Mouse (Mus musculus) lung, adult 2 months (tissue): Measurements from ENCODE around the gene Rbmxl1. TPM values are rescaled to one million over a fixed set of nuclear protein-coding genes. Genes with fewer than 3 reads are reported as not detected.
A peak's percentile ranks its signal among the peaks of the same experiment; 100 is the strongest.
"Not testable (repeated sequence)": the region's sequence is repeated elsewhere in the genome, so short reads cannot be mapped to it uniquely, and the experiment has no call there.

Experiments
- DNase-seq: peaks from one replicate; pipeline ENCODE4 v3.0.0; 2022
- H3K4me1 ChIP-seq: fragments of 200-500 bp; 2 replicates; pipeline ENCODE4 v1.6.1; 2011; ENCODE audit warnings: low read length; ENCODE audit not compliant: control insufficient read depth, insufficient read depth
- H3K4me3 ChIP-seq: fragments of 200-500 bp; replicated peaks from 2 replicates; pipeline ENCODE3; 2011; ENCODE audit warnings: low read depth, mild to moderate bottlenecking, control low read depth, low read length; ENCODE audit errors: extremely low read depth
- CTCF ChIP-seq: fragments of 200-500 bp; IDR thresholded peaks from 2 replicates; pipeline ENCODE4 v1.5.1; 2011; ENCODE audit warnings: mild to moderate bottlenecking, low read length, control low read depth; ENCODE audit not compliant: insufficient read depth
- POLR2A ChIP-seq: fragments of 200-500 bp; IDR thresholded peaks from 2 replicates; pipeline ENCODE4 v1.6.1; 2011; ENCODE audit warnings: low read depth, mild to moderate bottlenecking, control low read depth, low read length, borderline replicate concordance; ENCODE audit errors: extremely low read depth
- WGBS: fragments of 180-500 bp; shearing (Covaris S2); methylation state at CpG from one replicate; pipeline ENCODE4 v1.1.7; 2018; 5-methylcytosine and 5-hydroxymethylcytosine counted together
- polyA plus RNA-seq: library from polyadenylated mRNA; depleted of rRNA; stranded (reverse); fragments of >200 nt; gene quantifications from 2 replicates; pipeline ENCODE4 v1.2.3, GENCODE M21; 2012; rRNA removed

Rbmxl1 gene
- polyA plus RNA-seq, 1 experiment, result 22.5 TPM

GRCm38 (mm10) chr8:78507979-78508718 lies 549 bp downstream of the Rbmxl1 start:
- TF ChIP-seq POLR2A (no peak), CTCF (no peak)
- Histone ChIP-seq H3K4me3 (peak overlapping the region; percentile 88), H3K4me1 (peaks cover 9% of the 10 kb centered on the region; the same call in 1 of the 2 replicates)
- WGBS, result under 1% methylated on average over 37 of the region's 38 CpGs
- no peak for DNase-seq

GRCm38 (mm10) chr8:78502706-78503105 lies 6.0 kb downstream of the Rbmxl1 start:
- no peak for TF ChIP-seq POLR2A
- no peak for TF ChIP-seq CTCF
- WGBS, result 72% methylated on average over 2 of the region's 2 CpGs
- H3K4me3 ChIP-seq, result no peak overlapping the region
- no peak for DNase-seq
- H3K4me1 ChIP-seq, result peaks cover 2% of the 10 kb centered on the region; the same call in 1 of the 2 replicates

DNA sequence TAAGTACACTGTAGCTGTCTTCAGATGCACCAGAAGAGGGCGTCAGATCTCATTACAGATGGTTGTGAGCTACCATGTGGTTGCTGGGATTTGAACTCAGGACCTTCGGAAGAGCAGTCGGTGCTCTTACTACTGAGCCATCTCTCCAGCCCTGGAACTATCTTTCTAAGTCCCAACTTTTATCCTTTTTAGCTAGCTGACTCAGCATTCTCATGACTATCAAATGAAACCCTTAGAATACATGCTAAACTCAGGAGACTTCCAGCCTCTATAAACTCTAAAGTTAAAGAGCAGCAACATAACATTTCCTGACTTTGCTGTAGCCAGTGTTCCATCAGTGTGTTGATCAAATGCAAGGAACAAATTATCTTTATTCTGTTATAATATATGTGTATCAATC lies 12.4 kb downstream of the Rbmxl1 start:
- not testable (repeated sequence) for H3K4me3 ChIP-seq, DNase-seq, H3K4me1 ChIP-seq
- WGBS, result 92% methylated on average over 3 of the region's 3 CpGs

- DNase-seq, result no peak
- Histone ChIP-seq H3K4me3 (no peak overlapping the region), H3K4me1 (no peaks in the 10 kb centered on the region)
- 44% methylated on average over 2 of the region's 2 CpGs for WGBS
- no peak for TF ChIP-seq POLR2A
- no peak for TF ChIP-seq CTCF
Measured at GRCm38 (mm10) chr8:78493031-78493430, 15.7 kb downstream of the Rbmxl1 start.

DNA sequence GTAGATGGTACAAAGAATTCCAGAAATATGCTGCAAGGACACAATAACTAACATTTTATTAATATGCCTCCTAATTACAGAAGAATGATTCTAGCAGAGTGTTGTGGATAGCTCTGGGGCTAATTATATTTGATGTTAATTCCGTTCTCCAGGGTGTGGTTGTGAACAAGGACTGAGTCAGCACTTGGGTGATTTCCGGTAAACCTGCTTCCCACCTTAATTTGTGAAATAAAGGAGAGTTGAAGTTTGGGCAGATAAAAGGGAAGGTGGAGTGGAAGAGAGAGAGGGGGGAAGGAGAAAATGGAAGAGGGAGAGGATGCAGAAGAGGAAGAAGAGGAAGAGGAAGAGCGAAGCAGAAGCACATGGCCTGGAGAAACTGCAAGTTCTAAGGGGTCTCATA lies 19.0 kb downstream of the Rbmxl1 start:
- no peaks in the 10 kb centered on the region for H3K4me1 ChIP-seq
- no peak for DNase-seq
- H3K4me3 ChIP-seq, result no peak overlapping the region
- WGBS, result 81% methylated on average over 3 of the region's 3 CpGs
- TF ChIP-seq POLR2A (no peak), CTCF (no peak)

DNA sequence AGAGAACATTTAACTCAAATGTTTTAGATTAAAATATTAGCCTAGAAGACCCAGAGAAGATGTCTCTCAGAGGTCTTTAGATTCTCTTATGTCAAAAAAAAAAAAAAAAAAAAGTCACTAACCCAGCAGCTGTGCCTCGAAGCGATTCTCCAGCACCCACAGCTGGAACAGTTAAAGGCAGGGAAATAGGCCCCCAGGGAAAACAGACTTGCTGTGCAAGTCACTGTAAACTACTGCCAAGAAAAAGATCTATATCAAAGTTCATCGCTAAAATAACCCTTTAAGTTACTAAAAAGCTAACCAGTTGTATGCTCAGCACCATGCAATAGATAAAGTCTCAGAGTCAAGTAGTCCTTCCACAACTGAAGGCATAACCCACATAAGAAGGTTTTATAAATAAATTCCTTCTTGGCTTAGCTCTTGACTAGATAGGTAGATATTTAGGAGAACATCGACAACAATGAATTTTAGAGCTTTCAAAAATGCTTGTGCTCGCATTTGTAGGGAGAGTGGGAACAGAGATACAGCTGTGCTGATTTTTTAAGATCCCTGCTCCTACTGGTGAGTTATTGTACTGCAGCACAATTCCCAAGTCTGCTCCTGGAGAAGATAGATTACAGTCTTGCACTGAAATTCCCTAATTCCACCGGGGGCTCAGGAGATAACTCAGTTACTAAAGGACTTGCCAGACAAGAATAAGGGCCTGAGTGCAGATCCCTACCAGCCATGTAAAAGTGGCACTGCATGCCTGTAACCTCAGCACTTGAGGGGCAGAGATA lies 31.5 kb downstream of the Rbmxl1 start:
- WGBS, result 40% methylated on average over 6 of the region's 6 CpGs
- no peak for TF ChIP-seq POLR2A
- no peak for TF ChIP-seq CTCF
- H3K4me1 ChIP-seq, result no peaks in the 10 kb centered on the region
- no peak for DNase-seq
- H3K4me3 ChIP-seq, result no peak overlapping the region

- no peak overlapping the region for H3K4me3 ChIP-seq
- DNase-seq, result no peak
- H3K4me1 ChIP-seq, result no peaks in the 10 kb centered on the region
- 74% methylated on average over 2 of the region's 2 CpGs for WGBS
- TF ChIP-seq POLR2A (no peak), CTCF (no peak)
Measured at GRCm38 (mm10) chr8:78467889-78468288, 40.8 kb downstream of the Rbmxl1 start.

DNA sequence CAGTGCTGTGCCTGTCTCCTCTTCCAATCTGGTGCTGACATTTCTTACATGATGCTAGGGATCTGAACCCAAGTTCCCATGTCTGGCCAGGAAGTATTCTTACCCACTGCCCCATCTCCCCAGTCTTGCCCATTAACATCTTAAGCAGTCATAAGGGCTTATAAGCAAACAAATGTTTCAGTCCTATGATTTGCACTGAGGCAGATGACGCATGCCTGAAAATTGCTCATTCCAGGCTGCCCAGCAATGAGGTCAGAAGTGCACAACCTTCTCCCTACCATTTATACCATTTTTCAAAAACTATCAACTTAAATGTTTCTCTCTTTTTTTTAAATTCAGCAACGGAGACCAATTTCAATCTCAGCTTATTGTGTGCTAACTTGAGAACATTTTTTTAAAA lies 44.8 kb downstream of the Rbmxl1 start:
- WGBS, result 64% methylated on average over 2 of the region's 2 CpGs
- no peak for DNase-seq
- H3K4me3 ChIP-seq, result no peak overlapping the region
- H3K4me1 ChIP-seq, result no peaks in the 10 kb centered on the region
- no peak for TF ChIP-seq CTCF
- no peak for TF ChIP-seq POLR2A

GRCm38 (mm10) chr8:78456441-78456840 lies 52.3 kb downstream of the Rbmxl1 start:
- 68% methylated on average over 3 of the region's 3 CpGs for WGBS
- Histone ChIP-seq H3K4me3 (no peak overlapping the region), H3K4me1 (no peaks in the 10 kb centered on the region)
- DNase-seq, result no peak
- TF ChIP-seq POLR2A (no peak), CTCF (no peak)

Other genes with a start within 250 kb of the Rbmxl1 start
- gene Pou4f2, start 72.3 kb downstream of the Rbmxl1 start, polyA plus RNA-seq, result not detected in 2 replicates
- 9.1 and 14.1 TPM in 2 replicates for gene Slc10a7, start 448 bp upstream of the Rbmxl1 start, polyA plus RNA-seq